Mouse (Mus musculus) CD4-positive, CD25-positive, alpha-beta regulatory T cell, adult 2 months (primary cell): ENCODE measurements at regions not wholly inside any gene's neighbourhood (a gene's known extent, or its start where the extent isn't known, plus 50 kb on each side); places are given as distances from the start of the nearest gene placed in this dataset.

Experiments
- DNase-seq: peaks from one replicate; pipeline ENCODE4 v3.0.0-alpha.2; 2012; ENCODE audit warnings: low read depth, low spot score

GRCm38 (mm10) chr2:92804916-92805315, 110.0 kb upstream of the Syt13 start:
- no peak for DNase-seq

DNA sequence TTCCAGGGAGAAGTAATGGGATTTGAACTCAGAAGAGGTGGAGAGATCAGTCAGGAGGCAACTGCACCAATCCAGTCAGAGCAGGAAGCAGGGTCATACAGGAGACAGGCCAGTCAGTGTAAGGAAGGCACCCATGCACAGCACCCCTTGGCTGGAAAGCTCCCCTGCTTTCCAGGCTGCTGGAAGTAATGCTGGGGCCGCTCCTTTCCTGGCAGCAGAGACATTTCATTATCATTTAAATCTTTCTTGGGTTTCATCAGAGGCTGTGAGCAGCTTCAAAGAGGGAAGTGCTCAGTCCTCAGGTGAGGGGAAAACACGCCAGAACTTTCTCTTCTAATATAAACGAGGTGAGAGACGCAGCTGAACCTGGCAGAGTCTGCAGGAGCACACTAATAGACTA, 109.1 kb upstream of the Syt13 start:
- no peak for DNase-seq

DNA sequence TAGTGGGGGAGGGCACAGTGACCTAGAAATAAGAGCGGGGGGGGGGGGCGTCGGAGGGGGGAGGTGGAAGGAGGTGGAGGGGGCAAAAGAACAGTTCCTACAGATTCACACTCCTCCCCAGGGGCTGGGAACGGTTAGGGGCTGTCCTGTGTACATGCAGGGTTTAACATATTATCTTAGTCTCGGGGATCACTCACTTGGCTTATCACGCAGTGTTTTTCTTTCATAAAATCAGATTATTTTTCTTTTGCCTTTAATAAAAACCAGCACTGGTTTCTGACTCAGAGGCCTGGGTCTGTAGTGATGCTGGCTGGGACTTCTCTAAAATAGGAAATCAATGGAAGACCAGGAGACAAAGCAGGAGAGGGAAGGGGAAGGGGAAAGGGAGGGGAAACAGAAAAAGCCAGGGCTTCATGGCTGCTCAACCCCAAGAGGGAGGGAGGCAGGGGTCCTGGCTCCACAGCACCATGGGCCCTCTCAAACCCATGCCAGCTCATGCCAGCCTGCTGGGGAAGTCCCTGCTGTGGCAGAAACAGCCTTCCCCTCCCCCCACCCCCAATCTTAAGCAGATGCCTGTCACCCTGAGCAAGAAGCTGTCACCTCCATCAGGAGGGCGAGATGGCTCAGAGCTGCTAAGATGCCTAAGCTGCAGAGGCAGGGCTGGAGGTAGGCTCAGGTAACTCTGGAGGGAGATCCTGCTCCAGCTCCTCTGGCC, 108.3 kb upstream of the Syt13 start:
- DNase-seq, result peak; percentile 11

DNA sequence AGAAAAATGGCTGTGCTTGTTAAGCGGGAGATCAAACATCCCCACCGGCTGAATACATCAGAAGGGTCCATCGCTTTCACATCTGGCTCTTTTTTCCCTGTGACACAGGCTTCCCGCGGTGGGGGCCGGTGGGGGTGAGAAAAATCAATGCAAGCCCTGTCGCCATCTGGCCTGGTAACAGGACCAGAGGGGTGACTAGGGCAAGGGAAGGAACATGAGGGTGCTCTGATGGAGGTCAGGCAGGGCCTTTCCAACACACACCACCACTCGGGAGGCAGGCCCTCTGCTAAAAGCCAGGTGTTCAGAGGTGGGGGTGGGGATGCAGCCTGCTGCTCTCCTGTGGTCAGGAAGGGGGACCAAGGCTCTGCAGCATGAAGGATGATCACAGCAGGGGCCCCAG, 107.5 kb upstream of the Syt13 start:
- DNase-seq, result no peak

DNA sequence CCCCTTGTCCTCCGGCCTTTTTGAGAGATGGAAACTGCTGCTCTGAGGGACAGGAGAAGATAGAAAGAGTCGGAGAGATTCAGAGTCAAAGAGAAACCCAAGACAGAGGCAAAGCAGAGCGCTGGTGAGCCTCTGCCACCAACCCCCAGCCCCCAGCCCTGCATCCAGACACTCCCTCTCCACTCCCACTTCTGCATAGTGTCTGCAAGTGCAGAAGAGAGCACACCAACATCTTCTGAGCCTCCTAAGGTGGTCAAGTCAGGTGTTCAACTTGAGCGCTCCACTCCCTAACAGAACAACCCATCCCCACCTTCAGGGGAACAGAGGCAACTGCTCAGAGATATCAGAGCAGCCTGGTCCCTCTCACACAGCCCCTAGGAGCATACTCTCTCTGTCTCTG, 106.8 kb upstream of the Syt13 start:
- no peak for DNase-seq

DNA sequence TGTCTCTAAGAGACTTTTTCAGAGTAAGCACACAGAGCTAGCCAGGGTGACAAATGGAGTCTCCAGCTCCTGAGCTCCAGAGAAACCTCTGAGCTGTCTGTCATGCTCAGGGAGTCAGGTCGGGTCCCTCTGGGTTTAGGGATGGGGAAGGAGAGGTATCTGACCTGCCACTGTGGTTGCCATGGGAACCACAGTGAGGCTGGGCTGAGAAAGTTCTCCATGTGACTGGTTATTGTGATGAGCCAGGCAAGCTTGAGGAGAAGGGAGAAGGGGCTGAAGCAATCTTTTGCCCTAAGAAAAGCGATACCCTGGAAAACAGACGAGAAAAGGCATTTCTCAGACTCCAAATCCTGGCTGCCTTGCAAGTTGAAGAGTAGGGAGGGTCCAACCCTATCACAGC, 105.7 kb upstream of the Syt13 start:
- DNase-seq, result no peak

GRCm38 (mm10) chr2:92809681-92810323, 105.1 kb upstream of the Syt13 start:
- no peak for DNase-seq

GRCm38 (mm10) chr2:92810956-92811355, 103.9 kb upstream of the Syt13 start:
- peak; percentile 26 for DNase-seq

- no peak for DNase-seq
Observed at GRCm38 (mm10) chr2:92813028-92813427, 101.9 kb upstream of the Syt13 start.

DNA sequence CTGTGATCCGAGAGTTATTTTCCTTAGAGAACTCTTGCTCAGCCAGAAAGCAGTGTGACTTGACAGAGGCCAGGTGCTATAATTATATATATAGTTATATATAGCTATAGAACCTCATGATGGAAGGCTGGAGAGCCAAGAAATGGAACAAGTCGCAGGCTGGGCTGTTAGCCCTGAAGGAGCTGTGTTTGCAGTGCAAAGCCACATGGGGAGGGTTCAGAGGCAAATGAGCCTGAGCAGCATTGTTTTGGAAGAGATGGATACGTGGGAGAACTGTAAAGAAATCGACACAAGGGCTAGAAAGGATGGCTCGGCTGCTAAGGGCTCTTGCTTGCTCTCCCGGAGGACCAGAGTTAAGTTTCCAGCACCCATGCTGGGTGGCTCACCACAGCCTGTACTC, 95.3 kb upstream of the Syt13 start:
- no peak for DNase-seq

DNA sequence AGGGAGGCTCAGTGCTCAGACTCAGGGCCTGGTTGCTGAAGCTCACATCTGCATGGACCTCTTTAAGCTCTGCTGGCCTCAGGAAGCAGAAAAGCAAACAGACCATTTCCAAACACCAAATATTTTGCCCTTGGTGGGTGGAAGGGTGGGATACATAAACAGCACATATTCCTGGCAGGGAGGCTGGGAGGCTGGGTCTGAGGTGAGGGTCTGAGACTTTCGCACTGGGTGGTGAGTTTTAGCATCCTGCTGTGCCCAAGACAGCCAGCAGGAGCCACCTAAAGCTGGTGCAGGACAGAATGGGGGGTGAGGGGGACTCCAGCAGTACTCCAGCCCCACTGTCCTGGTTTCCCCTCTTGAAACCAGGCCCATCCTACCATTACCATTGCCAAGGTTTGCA, 90.6 kb upstream of the Syt13 start:
- no peak for DNase-seq

- no peak for DNase-seq
Observed at GRCm38 (mm10) chr2:92825395-92825794, 89.5 kb upstream of the Syt13 start.

GRCm38 (mm10) chr2:92830134-92830533, 84.8 kb upstream of the Syt13 start:
- DNase-seq, result no peak

DNA sequence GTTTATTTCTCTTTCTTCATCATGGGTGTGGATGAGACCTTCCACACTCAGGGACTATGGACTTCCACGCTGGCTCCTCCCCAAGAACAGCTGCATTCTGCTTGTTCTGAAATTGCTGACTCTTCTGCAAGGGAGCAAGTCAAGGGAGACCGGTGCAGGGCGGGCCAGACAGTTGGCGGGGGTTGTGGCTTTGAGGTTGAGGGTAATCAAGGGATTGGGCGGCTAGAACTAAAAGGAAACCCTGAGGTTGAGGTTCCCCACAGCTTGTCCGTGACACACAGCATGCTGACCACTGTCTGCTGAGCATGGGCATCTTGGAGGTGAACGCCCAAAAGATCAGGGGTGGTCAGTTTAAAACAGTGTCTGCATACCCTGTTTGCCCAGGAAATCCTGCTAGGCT, 83.1 kb upstream of the Syt13 start:
- no peak for DNase-seq

GRCm38 (mm10) chr2:92836203-92836602, 78.7 kb upstream of the Syt13 start:
- no peak for DNase-seq

- DNase-seq, result no peak
Observed at GRCm38 (mm10) chr2:92838012-92838411, 76.9 kb upstream of the Syt13 start.

DNA sequence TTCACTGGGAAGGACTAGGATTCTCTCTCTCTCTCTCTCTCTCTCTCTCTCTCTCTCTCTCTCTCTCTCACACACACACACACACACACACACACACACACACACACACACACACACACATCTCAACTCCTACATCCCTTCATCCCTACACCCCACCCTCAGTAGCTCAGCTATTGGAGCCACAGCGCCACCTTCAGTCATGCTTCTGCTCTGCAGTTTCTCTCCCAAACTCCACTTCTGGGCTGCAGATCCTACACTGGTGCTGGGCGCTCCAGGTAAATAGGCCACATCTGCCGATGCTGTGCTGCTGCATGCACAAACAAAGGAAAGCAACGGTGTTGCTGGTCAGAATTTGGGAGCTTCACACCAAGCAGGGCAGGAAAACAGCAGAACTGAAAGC, 74.9 kb upstream of the Syt13 start:
- peak; percentile 12 for DNase-seq

GRCm38 (mm10) chr2:92841626-92842025, 73.3 kb upstream of the Syt13 start:
- DNase-seq, result no peak

GRCm38 (mm10) chr2:92845061-92845769, 69.7 kb upstream of the Syt13 start:
- no peak for DNase-seq

DNA sequence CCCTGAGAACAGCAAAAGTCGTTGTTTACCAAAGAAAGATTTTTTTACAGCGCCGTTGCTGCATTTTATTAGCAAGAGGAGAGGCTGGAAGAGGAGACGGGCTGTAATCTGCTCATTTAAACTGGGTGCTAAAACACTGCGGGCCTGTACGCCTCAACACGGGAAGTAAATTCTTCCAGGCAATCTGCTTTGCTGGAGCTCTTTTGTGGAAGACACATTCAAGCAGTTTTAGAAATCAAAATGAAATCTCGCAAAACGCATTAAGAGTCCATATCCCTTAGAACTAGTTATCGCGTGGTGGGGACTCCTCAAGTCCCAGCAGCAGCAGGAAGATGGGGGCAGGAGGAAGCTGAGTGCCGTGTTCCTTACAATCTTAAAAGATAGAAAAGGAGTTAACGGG, 65.9 kb upstream of the Syt13 start:
- DNase-seq, result no peak

DNA sequence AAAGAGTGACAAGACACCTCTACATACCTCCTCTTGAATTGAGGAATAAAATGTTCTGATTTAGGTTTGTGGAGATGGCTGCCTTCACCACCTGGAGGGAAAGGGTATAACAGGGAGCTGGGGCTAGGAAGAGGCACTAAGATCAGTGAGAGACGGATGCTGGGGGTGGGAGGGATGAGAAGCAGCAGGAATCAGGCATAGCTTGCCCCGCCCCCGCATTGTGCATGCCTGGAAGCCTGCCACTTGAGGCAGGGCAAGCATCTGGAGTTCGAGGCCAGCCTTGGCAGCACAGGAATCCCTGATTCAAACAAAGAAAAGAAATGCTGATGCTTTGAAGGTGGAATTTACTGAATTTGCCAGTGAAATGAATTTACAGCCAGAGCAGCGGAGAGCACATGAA, 63.6 kb upstream of the Syt13 start:
- no peak for DNase-seq

DNA sequence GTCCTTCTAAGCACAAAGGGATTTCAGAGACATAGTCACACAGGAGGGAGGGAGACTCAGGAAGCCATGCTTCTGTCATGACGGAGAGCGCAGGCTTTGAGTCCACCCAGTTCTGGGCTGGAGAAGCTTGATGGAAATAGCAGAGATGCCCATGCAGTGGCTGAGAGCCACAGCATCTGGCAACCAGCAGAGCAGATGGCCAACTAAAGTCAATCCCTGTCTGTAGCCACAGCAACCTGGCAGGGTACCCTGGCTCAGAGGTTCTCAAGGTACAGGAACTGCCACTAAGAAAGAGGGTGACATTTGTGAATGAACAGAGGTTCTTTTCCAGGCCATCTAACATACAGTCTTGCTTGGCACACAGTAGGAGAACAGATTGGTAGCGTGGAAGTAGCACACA, 61.7 kb upstream of the Syt13 start:
- DNase-seq, result no peak

DNA sequence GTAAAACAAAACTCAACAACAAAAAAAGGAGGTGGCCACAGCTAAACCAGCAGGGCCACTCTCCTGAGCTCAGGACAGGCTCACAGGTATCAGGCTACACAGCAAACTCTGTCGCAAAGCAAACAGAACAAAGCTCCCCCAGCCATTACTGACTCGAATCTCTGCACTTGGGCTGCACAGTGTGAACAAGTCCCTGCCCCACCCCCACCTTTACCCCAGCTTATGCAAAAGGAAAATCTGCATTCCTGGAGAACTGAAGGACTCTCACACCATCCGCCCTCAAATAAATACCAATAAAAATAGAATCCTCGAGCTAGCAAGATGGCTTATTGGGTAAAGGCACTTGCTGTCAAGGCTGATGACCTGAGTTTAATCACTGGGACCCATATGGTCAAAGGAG, 60.6 kb upstream of the Syt13 start:
- DNase-seq, result no peak
